Mouse (Mus musculus): Measurements from ENCODE around the gene Tdrd12. TPM values are rescaled to one million over a fixed set of nuclear protein-coding genes. Genes with fewer than 3 reads are reported as not detected.
"Not testable (repeated sequence)": the region's sequence is repeated elsewhere in the genome, so short reads cannot be mapped to it uniquely, and the experiment has no call there.

The Tdrd12 gene
- polyA plus RNA-seq, 1 experiment: 24.1 TPM

- no peaks in the 10 kb centered on the region for H3K36me3 ChIP-seq (ENCODE audit: control insufficient read depth, insufficient read depth, low read length)
- peak overlapping the region; percentile 93 for H3K27ac ChIP-seq (ENCODE audit: control insufficient read depth, insufficient read depth, low read depth, low read length)
- TF ChIP-seq CTCF (IDR thresholded peaks at IDR 0.05; ENCODE audit: control insufficient read depth, insufficient read depth, insufficient replicate concordance, low read depth, low read length) (no peak), POLR2A (IDR thresholded peaks at IDR 0.05; ENCODE audit: control insufficient read depth, low read depth, low read length) (no peak)
- H3K4me3 ChIP-seq (ENCODE audit: control insufficient read depth, low read depth, low read length): peak overlapping the region; percentile 95
- H3K4me1 ChIP-seq (ENCODE audit: control insufficient read depth, insufficient read depth, low read length): peaks cover 11% of the 10 kb centered on the region
- H3K27me3 ChIP-seq (ENCODE audit: control insufficient read depth, insufficient read depth, low read length): no peaks in the 10 kb centered on the region
Observed at GRCm38 (mm10) chr7:35554605-35555175, 17.1 kb upstream of the Tdrd12 start.

GRCm38 (mm10) chr7:35553751-35554604 lies 16.4 kb upstream of the Tdrd12 start:
- Histone ChIP-seq H3K4me3 (ENCODE audit: control insufficient read depth, low read depth, low read length) (no peak overlapping the region), H3K27ac (ENCODE audit: control insufficient read depth, insufficient read depth, low read depth, low read length) (0 out of 2 replicates have a peak overlapping the region, but pooled peaks have one; percentile 1), H3K27me3 (ENCODE audit: control insufficient read depth, insufficient read depth, low read length) (no peaks in the 10 kb centered on the region), H3K4me1 (ENCODE audit: control insufficient read depth, insufficient read depth, low read length) (peaks cover 11% of the 10 kb centered on the region), H3K36me3 (ENCODE audit: control insufficient read depth, insufficient read depth, low read length) (no peaks in the 10 kb centered on the region)
- TF ChIP-seq POLR2A (IDR thresholded peaks at IDR 0.05; ENCODE audit: control insufficient read depth, low read depth, low read length): no peak
- TF ChIP-seq CTCF (IDR thresholded peaks at IDR 0.05; ENCODE audit: control insufficient read depth, insufficient read depth, insufficient replicate concordance, low read depth, low read length): no peak

GRCm38 (mm10) chr7:35545881-35546280 lies 8.3 kb upstream of the Tdrd12 start:
- Histone ChIP-seq H3K4me3 (ENCODE audit: control insufficient read depth, low read depth, low read length) (no peak overlapping the region), H3K27me3 (ENCODE audit: control insufficient read depth, insufficient read depth, low read length) (no peaks in the 10 kb centered on the region), H3K36me3 (ENCODE audit: control insufficient read depth, insufficient read depth, low read length) (no peaks in the 10 kb centered on the region), H3K27ac (ENCODE audit: control insufficient read depth, insufficient read depth, low read depth, low read length) (no peak overlapping the region), H3K4me1 (ENCODE audit: control insufficient read depth, insufficient read depth, low read length) (no peaks in the 10 kb centered on the region)
- no peak for TF ChIP-seq POLR2A (IDR thresholded peaks at IDR 0.05; ENCODE audit: control insufficient read depth, low read depth, low read length)
- TF ChIP-seq CTCF (IDR thresholded peaks at IDR 0.05; ENCODE audit: control insufficient read depth, insufficient read depth, insufficient replicate concordance, low read depth, low read length): peak; percentile 33; the same call in 1 of the 2 replicates

GRCm38 (mm10) chr7:35535750-35536512 lies 1.6 kb downstream of the Tdrd12 start:
- 0 out of 2 replicates have a peak, but pooled peaks cover 2% of the 10 kb centered on the region for H3K4me1 ChIP-seq (ENCODE audit: control insufficient read depth, insufficient read depth, low read length)
- peak overlapping the region; percentile 66 for H3K4me3 ChIP-seq (ENCODE audit: control insufficient read depth, low read depth, low read length)
- TF ChIP-seq POLR2A (IDR thresholded peaks at IDR 0.05; ENCODE audit: control insufficient read depth, low read depth, low read length) (no peak), CTCF (IDR thresholded peaks at IDR 0.05; ENCODE audit: control insufficient read depth, insufficient read depth, insufficient replicate concordance, low read depth, low read length) (no peak)
- H3K27me3 ChIP-seq (ENCODE audit: control insufficient read depth, insufficient read depth, low read length): no peaks in the 10 kb centered on the region
- H3K27ac ChIP-seq (ENCODE audit: control insufficient read depth, insufficient read depth, low read depth, low read length): no peak overlapping the region
- H3K36me3 ChIP-seq (ENCODE audit: control insufficient read depth, insufficient read depth, low read length): peaks cover 6% of the 10 kb centered on the region

GRCm38 (mm10) chr7:35530544-35530943 lies 7.0 kb downstream of the Tdrd12 start:
- not testable (repeated sequence) for H3K36me3 ChIP-seq (ENCODE audit: control insufficient read depth, insufficient read depth, low read length); H3K27ac ChIP-seq (ENCODE audit: control insufficient read depth, insufficient read depth, low read depth, low read length); H3K4me1 ChIP-seq (ENCODE audit: control insufficient read depth, insufficient read depth, low read length); H3K4me3 ChIP-seq (ENCODE audit: control insufficient read depth, low read depth, low read length); H3K27me3 ChIP-seq (ENCODE audit: control insufficient read depth, insufficient read depth, low read length)

- Histone ChIP-seq H3K27ac (ENCODE audit: control insufficient read depth, insufficient read depth, low read depth, low read length) (no peak overlapping the region), H3K4me3 (ENCODE audit: control insufficient read depth, low read depth, low read length) (no peak overlapping the region), H3K36me3 (ENCODE audit: control insufficient read depth, insufficient read depth, low read length) (peaks cover 2% of the 10 kb centered on the region; the same call in 1 of the 2 replicates), H3K4me1 (ENCODE audit: control insufficient read depth, insufficient read depth, low read length) (no peaks in the 10 kb centered on the region), H3K27me3 (ENCODE audit: control insufficient read depth, insufficient read depth, low read length) (no peaks in the 10 kb centered on the region)
- no peak for TF ChIP-seq CTCF (IDR thresholded peaks at IDR 0.05; ENCODE audit: control insufficient read depth, insufficient read depth, insufficient replicate concordance, low read depth, low read length)
- no peak for TF ChIP-seq POLR2A (IDR thresholded peaks at IDR 0.05; ENCODE audit: control insufficient read depth, low read depth, low read length)
Observed at GRCm38 (mm10) chr7:35530026-35530425, 7.5 kb downstream of the Tdrd12 start.

- no peak overlapping the region for H3K27ac ChIP-seq (ENCODE audit: control insufficient read depth, insufficient read depth, low read depth, low read length)
- no peak overlapping the region for H3K4me3 ChIP-seq (ENCODE audit: control insufficient read depth, low read depth, low read length)
- H3K4me1 ChIP-seq (ENCODE audit: control insufficient read depth, insufficient read depth, low read length): no peaks in the 10 kb centered on the region
- H3K27me3 ChIP-seq (ENCODE audit: control insufficient read depth, insufficient read depth, low read length): no peaks in the 10 kb centered on the region
- peaks cover 2% of the 10 kb centered on the region; the same call in 1 of the 2 replicates for H3K36me3 ChIP-seq (ENCODE audit: control insufficient read depth, insufficient read depth, low read length)
- TF ChIP-seq POLR2A (IDR thresholded peaks at IDR 0.05; ENCODE audit: control insufficient read depth, low read depth, low read length): no peak
- TF ChIP-seq CTCF (IDR thresholded peaks at IDR 0.05; ENCODE audit: control insufficient read depth, insufficient read depth, insufficient replicate concordance, low read depth, low read length): no peak
Observed at GRCm38 (mm10) chr7:35526795-35527194, 10.8 kb downstream of the Tdrd12 start.

Measured in testis, adult 2 months (tissue).